Mouse (Mus musculus) c-Kit-positive CD71-positive TER-119-positive erythroid progenitor cells, embryonic 14.5 days (primary cell): Measurements from ENCODE around the gene Slc34a1.
A peak's percentile ranks its signal among the peaks of the same experiment; 100 is the strongest.

ENCODE experiments used
- DNase-seq: peaks from one replicate; pipeline ENCODE4 v3.0.0-alpha.2; 2013; ENCODE audit warnings: low spot score

The Slc34a1 gene

GRCm38 (mm10) chr13:55444286-55444936 lies 46.4 kb downstream of the Slc34a1 start:
- no peak for DNase-seq

GRCm38 (mm10) chr13:55444937-55445315 lies 46.9 kb downstream of the Slc34a1 start, which contains the start of gene Grk6:
Grk6 (plus strand) TSS chr13:55445072.
- peak; percentile 99 for DNase-seq

GRCm38 (mm10) chr13:55445361-55446091 lies 47.5 kb downstream of the Slc34a1 start:
- peak; percentile 49 for DNase-seq

GRCm38 (mm10) chr13:55446483-55447105 lies 48.6 kb downstream of the Slc34a1 start:
- DNase-seq: peak; percentile 79

GRCm38 (mm10) chr13:55447543-55447943 lies 49.6 kb downstream of the Slc34a1 start:
- no peak for DNase-seq

- DNase-seq: no peak
Observed at GRCm38 (mm10) chr13:55448131-55448530, 50.1 kb downstream of the Slc34a1 start.

- no peak for DNase-seq
Observed at GRCm38 (mm10) chr13:55449205-55449604, 51.2 kb downstream of the Slc34a1 start.

GRCm38 (mm10) chr13:55449679-55450441 lies 51.9 kb downstream of the Slc34a1 start:
- DNase-seq: no peak

- no peak for DNase-seq
Observed at GRCm38 (mm10) chr13:55450511-55450980, 52.6 kb downstream of the Slc34a1 start.

- DNase-seq: no peak
Observed at GRCm38 (mm10) chr13:55451296-55451695, 53.3 kb downstream of the Slc34a1 start.

GRCm38 (mm10) chr13:55451785-55452549 lies 54.0 kb downstream of the Slc34a1 start:
- no peak for DNase-seq

- DNase-seq: no peak
Observed at GRCm38 (mm10) chr13:55462965-55463364, 65.0 kb downstream of the Slc34a1 start.

- no peak for DNase-seq
Observed at GRCm38 (mm10) chr13:55463399-55464026, 65.5 kb downstream of the Slc34a1 start.

GRCm38 (mm10) chr13:55464027-55464884 lies 66.3 kb downstream of the Slc34a1 start, which contains the start of gene Prr7:
Prr7 (plus strand) TSS chr13:55464267.
- no peak for DNase-seq

GRCm38 (mm10) chr13:55465184-55465583 lies 67.2 kb downstream of the Slc34a1 start:
- no peak for DNase-seq
